Mouse (Mus musculus) cerebellum, postnatal 4 days (tissue): Measurements from ENCODE around the gene Itprid2.

ENCODE experiments used
- DNase-seq, 2 experiments: peaks; one replicate each; pipeline ENCODE4 v3.0.0; 2022; ENCODE audit warnings: low spot score in 2 of 2, mixed read lengths in 1 of 2

Itprid2 gene

DNA sequence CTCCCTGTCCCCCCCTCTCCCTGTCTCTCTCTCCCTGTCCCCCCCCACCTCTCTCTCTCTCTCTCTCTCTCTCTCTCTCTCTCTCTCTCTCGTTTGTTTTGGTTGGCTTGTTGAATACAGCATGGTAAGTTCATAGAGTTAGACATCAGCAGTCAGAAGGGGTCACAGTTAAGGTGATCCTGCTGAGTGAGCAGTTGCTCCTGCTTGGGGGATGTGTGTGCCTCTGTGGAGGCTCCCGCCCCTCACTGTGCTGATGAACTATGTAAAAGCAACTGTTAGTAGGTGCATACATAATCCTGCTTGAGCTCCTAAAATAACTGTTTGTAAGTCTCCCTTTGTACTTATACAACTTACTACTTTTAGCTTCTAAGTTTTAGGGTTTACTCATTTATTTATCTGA is 12.6 kb downstream of the Itprid2 start:
- no peak for DNase-seq

- DNase-seq, result no peak
Observed at GRCm38 (mm10) chr2:79651185-79651584, 16.0 kb downstream of the Itprid2 start.

- DNase-seq, result no peak
Observed at GRCm38 (mm10) chr2:79651701-79652100, 16.5 kb downstream of the Itprid2 start.

DNA sequence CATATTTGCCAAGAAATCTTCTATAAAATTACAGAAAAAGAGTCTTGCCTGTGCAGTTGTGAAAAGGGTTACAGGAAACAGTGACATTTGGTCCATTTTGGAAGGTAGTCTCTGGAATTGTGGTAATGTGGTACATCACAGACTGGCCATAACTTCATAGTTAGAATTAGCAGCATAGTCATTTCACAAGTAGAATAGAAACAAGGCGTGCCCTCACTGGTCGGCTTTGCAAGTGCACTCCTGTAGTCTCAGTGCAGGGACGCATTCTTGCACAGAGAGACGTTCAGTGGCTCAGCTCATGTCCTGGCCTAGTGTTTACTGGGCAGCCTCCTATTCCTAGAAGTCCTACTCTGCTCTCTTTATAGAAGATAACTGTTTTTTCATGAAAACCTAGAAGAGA is 17.4 kb downstream of the Itprid2 start:
- no peak for DNase-seq

GRCm38 (mm10) chr2:79653093-79653808 is 18.1 kb downstream of the Itprid2 start:
- DNase-seq, result no peak

DNA sequence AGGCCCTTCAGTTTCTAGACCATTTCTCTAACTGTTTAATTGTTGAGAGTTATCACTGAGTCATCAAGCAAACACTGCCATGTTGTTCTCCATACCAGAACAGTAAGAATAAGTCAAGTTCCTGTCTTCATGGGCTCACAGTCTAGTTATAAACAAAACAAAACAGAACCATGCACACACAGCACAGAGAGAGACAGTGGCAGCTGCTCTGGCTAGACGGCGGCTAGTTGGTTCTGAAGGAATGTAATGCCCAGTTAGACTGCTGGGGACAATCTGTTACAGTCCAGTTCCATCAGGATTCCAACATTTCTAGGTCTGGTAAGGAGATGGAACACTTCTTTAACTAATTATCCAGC is 18.6 kb downstream of the Itprid2 start:
- DNase-seq, result no peak

GRCm38 (mm10) chr2:79657062-79657461 is 21.9 kb downstream of the Itprid2 start:
- DNase-seq, result no peak

DNA sequence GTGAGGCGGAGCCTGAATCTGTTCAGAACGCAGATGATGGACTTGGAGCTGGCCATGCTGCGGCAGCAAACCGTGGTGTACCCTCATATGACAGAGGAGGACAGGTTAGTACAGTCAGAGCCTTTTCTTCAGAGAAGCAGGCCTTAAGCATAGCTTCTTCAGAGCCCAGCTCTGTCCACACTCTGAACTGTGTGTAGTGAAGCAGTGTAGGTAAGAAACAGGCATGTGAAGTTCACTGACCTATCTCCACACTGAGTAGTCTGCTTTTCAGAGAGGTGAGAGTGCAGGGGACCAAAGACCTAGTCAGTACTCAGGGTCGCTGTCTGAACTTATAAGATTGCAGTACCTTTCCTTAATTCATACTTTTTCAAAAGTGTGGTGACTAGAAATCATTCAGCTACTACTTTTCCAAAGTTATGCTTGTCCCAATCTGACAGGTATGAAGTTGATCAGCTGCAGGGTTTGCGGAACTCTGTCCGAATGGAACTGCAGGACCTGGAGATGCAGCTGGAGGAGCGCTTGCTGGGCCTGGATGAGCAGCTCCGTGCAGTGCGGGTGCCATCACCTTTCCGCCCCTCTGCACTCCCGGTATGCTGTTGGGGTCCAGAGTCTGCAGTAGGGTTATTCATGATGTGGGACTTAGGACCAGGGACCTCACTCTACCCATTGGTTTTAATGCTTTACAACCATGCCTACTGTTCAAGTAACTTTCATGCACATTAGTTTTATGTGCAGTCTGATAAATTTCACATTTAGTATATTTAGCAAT is 25.4 kb downstream of the Itprid2 start:
- no peak for DNase-seq

GRCm38 (mm10) chr2:79661486-79662104 is 26.4 kb downstream of the Itprid2 start:
- no peak for DNase-seq

DNA sequence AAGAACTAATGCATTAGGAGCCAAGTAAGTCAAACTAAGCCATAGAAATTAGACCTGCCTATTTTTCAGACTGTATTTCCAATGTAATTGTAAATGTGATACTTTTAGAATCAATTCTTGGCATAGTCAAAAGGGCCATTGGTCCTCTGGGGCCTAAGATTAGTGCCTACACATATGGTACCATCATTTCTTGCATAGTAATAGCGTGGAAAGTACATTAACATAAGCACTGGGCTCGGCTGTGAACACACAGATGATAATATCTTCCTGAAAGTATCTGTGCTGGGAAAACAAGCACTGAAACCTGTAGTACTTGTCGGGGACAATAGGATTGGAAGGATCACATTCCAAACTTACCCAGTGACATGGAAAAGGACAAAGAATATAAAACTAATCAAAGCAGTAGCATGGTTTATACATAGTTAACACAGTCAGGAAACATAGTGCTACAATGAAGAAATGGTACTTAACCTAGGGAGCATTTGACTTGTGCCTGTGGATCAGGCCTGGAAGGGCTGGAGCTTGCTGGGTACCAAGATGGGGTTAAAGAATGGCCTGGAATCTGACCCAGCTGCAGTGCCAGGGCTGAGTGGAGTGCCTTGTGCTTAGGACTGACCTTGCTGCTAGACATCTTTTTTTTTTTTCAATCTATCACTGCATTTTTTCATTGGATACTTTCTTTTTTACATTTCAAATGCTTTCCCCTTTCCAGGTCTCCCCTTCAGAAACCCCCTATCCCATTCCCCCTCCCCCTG is 29.6 kb downstream of the Itprid2 start:
- DNase-seq, result no peak

- DNase-seq, result no peak
Observed at GRCm38 (mm10) chr2:79665492-79665891, 30.3 kb downstream of the Itprid2 start.

DNA sequence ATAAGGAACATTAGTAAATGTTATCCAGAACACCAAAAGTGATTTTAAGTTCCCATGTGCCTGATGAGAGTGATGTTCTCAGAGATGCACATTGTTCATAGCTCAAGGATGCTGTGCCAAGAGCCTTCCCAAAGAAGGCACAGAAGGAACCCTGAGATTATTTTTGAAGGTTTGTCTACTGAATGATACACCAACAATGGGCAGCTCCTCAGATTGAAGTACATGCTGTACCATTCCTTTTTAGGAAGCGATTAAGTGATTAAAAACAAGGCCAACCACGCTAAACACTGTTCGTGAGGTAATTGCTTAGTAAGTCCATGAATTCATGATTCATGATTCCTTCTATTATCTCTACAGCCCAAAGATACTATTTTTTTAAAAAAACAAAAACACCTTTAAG is 40.1 kb downstream of the Itprid2 start:
- no peak for DNase-seq

DNA sequence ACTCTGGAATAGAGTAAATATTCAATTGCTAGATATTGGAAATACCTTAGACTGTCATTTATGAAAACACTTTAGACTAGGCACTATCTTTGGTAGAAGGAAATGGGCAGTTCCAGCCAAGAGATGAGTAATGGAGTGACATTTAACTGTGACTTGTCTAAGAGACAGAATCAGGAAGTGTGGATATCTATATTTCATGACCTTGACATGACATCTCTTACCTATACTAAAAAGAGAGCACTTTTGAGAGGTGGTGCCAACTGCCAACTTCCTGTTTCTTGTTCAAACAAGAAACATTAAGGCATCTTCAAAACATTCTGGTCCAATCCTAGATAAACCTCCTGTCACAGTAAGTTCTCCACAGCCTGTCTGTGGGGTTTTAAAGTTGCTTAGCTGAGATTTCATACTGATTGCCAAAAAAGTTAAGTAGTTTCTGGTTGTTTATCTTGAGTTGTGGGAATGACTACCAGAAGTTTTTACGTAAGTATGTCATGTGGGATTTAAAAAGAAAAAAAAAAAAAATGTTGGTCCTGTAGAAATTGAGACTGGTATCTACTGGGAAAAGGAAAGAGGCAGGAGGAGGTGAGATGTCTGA is 42.6 kb downstream of the Itprid2 start:
- DNase-seq, result no peak

- DNase-seq, result no peak
Observed at GRCm38 (mm10) chr2:79681672-79682071, 46.5 kb downstream of the Itprid2 start.

- no peak for DNase-seq
Observed at GRCm38 (mm10) chr2:79683258-79683657, 48.1 kb downstream of the Itprid2 start.

DNA sequence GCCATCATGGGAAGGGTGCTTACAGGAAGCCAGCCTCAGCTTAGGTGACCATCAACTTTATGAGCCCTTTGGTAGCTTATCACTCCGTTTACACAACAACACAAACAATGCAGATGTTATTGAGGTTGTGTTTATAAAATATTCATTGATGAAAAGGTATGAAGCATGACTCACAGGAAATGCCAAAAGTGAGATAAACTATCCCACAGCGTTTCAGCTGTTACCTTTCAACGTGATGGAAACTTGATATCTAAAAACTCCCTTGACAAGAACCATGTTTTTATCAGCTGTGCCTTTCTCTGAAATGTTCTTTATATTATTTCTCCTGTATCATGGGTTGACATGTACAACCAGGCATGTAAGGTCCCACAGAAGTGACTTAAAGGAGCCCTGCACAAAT is 55.7 kb downstream of the Itprid2 start:
- DNase-seq, result no peak

- DNase-seq, result no peak
Observed at GRCm38 (mm10) chr2:79695190-79695589, 60.0 kb downstream of the Itprid2 start.

DNA sequence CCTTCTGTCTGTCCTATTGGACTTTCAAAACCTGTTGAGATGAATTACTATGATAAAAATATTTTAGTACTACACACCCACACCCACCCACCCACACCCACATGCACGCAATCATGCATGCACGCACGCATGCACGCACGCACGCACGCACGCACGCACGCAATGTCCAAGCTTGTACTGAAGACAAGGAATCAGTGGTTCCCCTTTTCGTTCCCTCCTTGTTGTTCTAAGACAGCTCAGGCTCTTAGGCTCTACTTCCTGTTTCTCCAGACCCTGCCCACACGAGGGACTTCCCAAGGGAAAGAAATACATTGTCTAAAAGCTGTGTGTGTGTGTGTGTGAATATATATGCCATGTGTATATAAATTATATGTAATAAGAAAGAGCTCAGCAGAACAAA is 60.8 kb downstream of the Itprid2 start:
- no peak for DNase-seq

DNA sequence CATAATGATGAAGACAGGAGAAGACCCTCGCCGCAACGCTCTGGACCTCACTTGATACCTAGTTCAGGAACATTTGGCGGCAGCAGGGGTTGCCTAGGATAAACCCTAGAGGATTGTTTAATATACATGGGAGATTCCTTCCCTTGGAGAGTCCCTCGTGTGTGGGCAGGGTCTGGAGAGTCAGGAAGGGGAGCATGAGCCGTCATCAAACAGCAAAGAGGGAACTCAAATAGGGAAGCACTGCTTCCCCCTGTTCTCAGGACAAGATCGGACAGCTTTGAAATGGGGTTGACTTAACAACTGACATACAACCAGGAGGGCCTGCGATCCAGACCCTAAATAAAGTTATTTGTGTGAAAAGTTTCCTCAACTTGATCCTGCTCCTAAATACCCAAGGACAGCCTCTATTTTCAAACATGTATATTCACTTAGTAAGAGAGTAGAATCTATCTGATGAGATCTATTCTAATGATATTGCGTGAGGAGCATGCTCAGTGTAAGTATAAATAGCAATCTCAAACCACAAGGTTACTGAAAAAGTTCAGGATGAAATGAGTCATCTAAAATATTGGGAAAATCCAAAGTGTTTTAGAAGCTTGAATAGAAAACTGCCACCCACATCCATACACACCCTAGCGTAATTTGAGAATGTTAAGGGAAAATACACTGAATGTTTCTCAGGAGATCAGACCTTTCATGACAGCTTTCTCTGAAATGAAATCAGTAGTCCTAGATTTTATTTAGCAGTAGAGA is 61.5 kb downstream of the Itprid2 start:
- no peak for DNase-seq

DNA sequence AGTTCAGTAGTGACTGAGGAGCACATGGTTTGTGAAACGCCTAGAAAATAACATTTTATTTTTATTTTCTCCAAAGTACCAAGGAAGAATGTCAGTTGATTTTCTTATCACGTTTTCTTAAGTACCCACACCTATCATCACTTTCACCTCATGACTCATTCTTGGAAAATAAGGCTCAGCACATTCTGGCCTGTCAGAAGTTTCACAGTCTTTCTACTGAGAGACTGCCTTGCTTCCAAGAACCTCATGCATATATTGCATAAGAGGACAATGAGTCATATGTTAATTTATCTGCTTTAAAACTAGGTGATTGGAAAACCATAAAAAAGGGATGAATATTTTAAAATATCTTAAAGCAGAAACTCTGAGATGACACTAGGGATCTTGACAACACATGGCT is 63.0 kb downstream of the Itprid2 start:
- DNase-seq, result no peak

DNA sequence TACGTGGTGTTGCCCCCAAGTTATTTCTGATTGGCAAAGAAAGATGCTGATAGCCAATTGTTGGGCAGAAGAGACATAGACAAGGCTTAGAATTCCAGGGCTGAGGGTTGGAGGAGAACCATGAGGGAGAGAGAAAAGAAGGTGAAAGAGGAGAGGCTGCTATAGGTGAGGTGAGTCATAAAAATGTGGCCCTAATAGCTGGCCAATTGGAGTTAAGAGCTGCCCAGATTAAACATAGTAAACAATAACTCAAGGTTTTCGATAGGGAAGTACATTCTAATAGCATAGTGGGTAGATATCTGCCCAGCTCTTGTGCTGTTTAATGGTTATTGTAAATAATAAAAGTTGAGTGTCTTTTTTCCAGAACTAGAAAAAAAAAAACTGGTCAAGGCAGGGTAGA is 69.6 kb downstream of the Itprid2 start:
- DNase-seq, result no peak
